Mouse (Mus musculus) cerebellum, postnatal 25 days (tissue): Measurements from ENCODE around the gene Klri2.
"Not testable (repeated sequence)": the region's sequence is repeated elsewhere in the genome, so short reads cannot be mapped to it uniquely, and the experiment has no call there.

Source experiments
- DNase-seq, 2 experiments: peaks; one replicate each; pipeline ENCODE4 v3.0.0; 2021; ENCODE audit warnings: mixed read lengths in 2 of 2

The Klri2 gene

DNA sequence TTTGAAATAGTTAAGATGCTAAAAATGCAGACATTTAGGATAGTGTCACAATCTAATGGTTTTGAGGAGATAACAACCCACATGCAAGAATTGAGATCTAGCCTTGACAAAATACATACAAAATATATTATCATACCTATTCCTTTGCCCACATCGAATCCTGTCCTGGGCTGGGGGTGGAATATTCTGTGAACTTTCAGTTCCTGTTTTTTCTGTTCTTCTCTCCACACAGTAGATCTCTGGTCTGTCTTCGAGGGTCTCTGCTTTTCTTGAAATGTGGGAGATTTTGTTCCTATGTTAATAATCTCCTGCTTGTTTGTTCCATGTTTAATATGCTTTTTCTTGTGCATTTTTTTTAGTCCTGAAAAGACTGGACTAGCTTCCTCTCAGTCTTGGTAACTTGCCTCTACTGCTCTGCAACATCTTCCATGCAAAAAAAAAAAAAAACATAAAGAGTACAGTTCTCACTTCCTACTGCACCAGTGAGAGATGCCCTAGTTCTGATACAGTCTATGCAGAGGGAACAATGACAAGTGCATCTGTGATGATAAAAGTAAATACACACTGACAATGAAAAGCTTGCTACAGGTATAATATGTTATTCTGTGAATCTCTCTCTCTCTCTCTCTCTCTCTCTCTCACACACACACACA, at the start of gene Klri2:
Gene Klri2, minus strand, starts transcription at position 416 of the 653 bp plus-strand sequence.
- no peak for DNase-seq

DNA sequence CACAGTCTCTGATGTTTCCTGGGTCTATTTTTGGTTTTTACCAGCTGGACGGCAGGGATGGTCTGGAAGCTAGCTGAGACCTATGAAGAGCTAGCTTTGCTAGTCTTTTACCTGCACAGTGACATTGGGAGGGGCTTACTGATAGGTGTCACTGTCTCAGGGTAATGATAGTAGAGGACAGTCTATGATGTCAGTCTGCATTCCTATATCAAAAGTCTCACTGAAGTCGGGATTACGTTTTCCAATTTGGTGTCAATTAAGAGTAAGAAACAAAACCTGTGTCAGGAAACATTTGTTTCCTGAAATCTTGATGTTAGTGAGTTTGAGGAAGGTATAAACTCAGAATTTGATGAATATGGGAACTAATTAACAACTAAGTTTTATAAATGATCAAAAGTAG, 43.9 kb upstream of the Klri2 start, which contains the start of gene Gm156:
Gene Gm156, minus strand, starts transcription at position 101 of the 400 bp plus-strand sequence.
- not testable (repeated sequence) for DNase-seq

DNA sequence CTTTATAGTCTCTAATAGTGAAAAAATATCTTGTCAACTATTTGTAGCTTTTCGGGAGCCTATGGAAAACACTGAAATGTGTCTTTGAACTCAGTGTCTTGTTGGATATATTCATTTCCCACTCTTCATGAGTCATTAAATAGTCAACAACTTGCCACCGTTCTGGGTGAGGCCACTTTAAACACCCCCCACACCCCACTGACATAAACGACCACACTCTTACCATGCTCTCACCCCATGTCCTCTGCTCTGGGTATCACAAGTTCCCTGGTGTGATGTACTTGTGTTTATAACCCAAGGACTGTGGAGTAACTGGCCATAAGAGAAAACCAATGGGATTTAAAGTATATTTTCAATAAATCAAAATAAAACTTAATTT, 7.4 kb upstream of the Klri2 start:
- no peak for DNase-seq

GRCm38 (mm10) chr6:129747016-129747653, 6.9 kb upstream of the Klri2 start:
- DNase-seq = no peak

- no peak for DNase-seq
Observed at GRCm38 (mm10) chr6:129746151-129746550, 5.9 kb upstream of the Klri2 start.

- DNase-seq = no peak
Observed at GRCm38 (mm10) chr6:129736414-129736813, 3.9 kb downstream of the Klri2 start.

DNA sequence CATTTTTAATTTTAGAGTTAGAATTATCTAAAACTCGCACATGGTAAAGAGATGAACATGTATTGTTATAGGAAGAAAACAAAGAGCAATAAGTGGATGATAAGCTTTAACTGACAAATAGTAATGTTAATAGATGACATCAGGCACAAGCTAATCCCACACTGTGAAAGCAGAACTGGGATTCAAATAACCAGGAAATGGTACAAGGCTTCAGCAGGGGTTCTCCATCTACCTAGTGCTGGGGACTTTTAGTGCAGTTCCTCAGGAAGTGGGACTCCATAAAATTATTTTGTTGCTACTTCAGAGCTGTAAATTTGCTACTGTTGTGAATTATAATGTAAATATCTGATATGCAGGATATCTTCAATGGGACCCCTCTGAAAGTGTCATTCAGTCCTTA, 13.0 kb downstream of the Klri2 start:
- no peak for DNase-seq

DNA sequence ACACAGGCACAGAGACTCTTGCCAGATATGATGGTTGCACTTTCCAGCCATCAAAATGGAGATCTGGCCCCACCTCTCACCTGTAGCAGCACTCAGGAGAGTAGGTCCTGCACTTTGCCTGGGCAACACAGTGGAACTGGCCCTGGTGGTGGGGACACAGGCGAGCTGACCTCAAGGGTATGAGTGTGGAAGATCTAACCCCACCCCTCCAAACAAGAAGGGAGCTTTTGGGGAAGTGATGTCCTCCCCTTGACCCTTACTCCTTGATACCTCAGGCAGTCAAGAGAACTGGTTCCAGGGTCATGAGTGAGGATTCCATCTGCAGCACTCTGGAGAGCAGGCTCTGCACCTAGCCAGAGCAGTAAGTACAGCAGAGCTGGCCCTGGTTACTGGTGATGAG, 18.9 kb downstream of the Klri2 start:
- no peak for DNase-seq

GRCm38 (mm10) chr6:129720487-129720886, 19.8 kb downstream of the Klri2 start:
- DNase-seq = no peak

GRCm38 (mm10) chr6:129717032-129717431, 23.3 kb downstream of the Klri2 start, which contains the start of gene Klri1:
TSS of gene Klri1 (minus strand) at chr6:129717132.
- no peak for DNase-seq

- DNase-seq = no peak
Observed at GRCm38 (mm10) chr6:129713566-129713965, 26.7 kb downstream of the Klri2 start.

GRCm38 (mm10) chr6:129691436-129691835, 48.8 kb downstream of the Klri2 start:
- DNase-seq = not testable (repeated sequence)

- DNase-seq = peak; percentile 1 to 2
Observed at GRCm38 (mm10) chr6:129680379-129680778, 59.9 kb downstream of the Klri2 start.
